Mouse (Mus musculus) embryonic facial prominence, embryonic 12.5 days (tissue): ENCODE data around the gene Il1b. TPM values are rescaled to one million over a fixed set of nuclear protein-coding genes. Genes with fewer than 3 reads are reported as not detected.

ENCODE experiments used
- ATAC-seq: fragments of 200-750 bp; cut with Nextera tagmentation; 2 replicates; pipeline ENCODE4 v1.8.0; 2017; ENCODE audit not compliant: insufficient number of reproducible peaks, insufficient read depth, low FRiP score, low TSS enrichment
- H3K27ac ChIP-seq: fragments of 300-500 bp; sonication (generic); 2 replicates; pipeline ENCODE4 v1.5.1; 2016; ENCODE audit warnings: mild to moderate bottlenecking
- H3K27me3 ChIP-seq: fragments of 300-500 bp; sonication (generic); 2 replicates; pipeline ENCODE4 v1.6.1; 2016; ENCODE audit warnings: mild to moderate bottlenecking, moderate library complexity
- H3K36me3 ChIP-seq: fragments of 300-500 bp; sonication (generic); 2 replicates; pipeline ENCODE4 v1.6.1; 2016; ENCODE audit warnings: mild to moderate bottlenecking
- H3K4me1 ChIP-seq: fragments of 300-500 bp; sonication (generic); 2 replicates; pipeline ENCODE4 v1.6.1; 2016
- H3K4me2 ChIP-seq: fragments of 300-500 bp; sonication (generic); replicated peaks from 2 replicates; pipeline ENCODE4 v1.6.1; 2016; ENCODE audit warnings: mild to moderate bottlenecking, moderate library complexity
- H3K4me3 ChIP-seq: fragments of 300-500 bp; sonication (generic); 2 replicates; pipeline ENCODE4 v1.5.1; 2016; ENCODE audit warnings: mild to moderate bottlenecking
- H3K9ac ChIP-seq: fragments of 300-500 bp; sonication (generic); 2 replicates; pipeline ENCODE4 v1.6.1; 2016; ENCODE audit warnings: mild to moderate bottlenecking, moderate library complexity
- H3K9me3 ChIP-seq: fragments of 300-500 bp; sonication (generic); 2 replicates; pipeline ENCODE4 v1.6.1; 2016; ENCODE audit warnings: mild to moderate bottlenecking, moderate library complexity
- WGBS: fragments of 180-500 bp; shearing (Covaris S2); methylation state at CpG from one replicate; pipeline ENCODE4 v1.1.7; 2016; 5-methylcytosine and 5-hydroxymethylcytosine counted together
- polyA plus RNA-seq: library from polyadenylated mRNA; unstranded; fragments of >200 nt; fragmentation: Nextera tagmentation; extraction: Ambion mirVana; gene quantifications from 2 replicates; pipeline ENCODE4 v1.2.1, GENCODE M21; 2016

The Il1b gene
- polyA plus RNA-seq, 1 experiment from 2014 or later, result not detected

GRCm38 (mm10) chr2:129314880-129315279 is 56.1 kb downstream of the Il1b start:
- WGBS, result 74% methylated on average over 6 of the region's 6 CpGs
- Histone ChIP-seq H3K27me3 (no peaks in the 10 kb centered on the region), H3K9me3 (no peaks in the 10 kb centered on the region), H3K4me2 (no peak overlapping the region), H3K27ac (no peak overlapping the region), H3K4me3 (no peak overlapping the region), H3K9ac (no peak overlapping the region), H3K36me3 (no peaks in the 10 kb centered on the region), H3K4me1 (no peaks in the 10 kb centered on the region)
- no peak for ATAC-seq

Other genes with a start within 250 kb of the Il1b start
- gene Chchd5, start 241.4 kb downstream of the Il1b start, polyA plus RNA-seq, result 24.7 and 27.2 TPM in 2 replicates
- gene Slc20a1, start 172.4 kb downstream of the Il1b start, polyA plus RNA-seq, result 43.8 and 46.3 TPM in 2 replicates
- gene Ckap2l, start 73.9 kb downstream of the Il1b start, polyA plus RNA-seq, result 42.6 and 47.9 TPM in 2 replicates
- gene Il1a, start 61.2 kb downstream of the Il1b start, polyA plus RNA-seq, result 0.15 TPM in 1 of 2 replicates, not detected in the other
- gene F830045P16Rik, start 165.5 kb upstream of the Il1b start, polyA plus RNA-seq, result not detected in 2 replicates
- gene Sirpa, start 221.7 kb upstream of the Il1b start, polyA plus RNA-seq, result 23.9 and 24.3 TPM in 2 replicates